Mouse (Mus musculus): ENCODE results near the gene Cd99l2. TPM values are rescaled to one million over a fixed set of nuclear protein-coding genes. Genes with fewer than 3 reads are reported as not detected.

The Cd99l2 gene
- polyA plus RNA-seq, 1 experiment from 2014 or later: 17.0 TPM

- DNase-seq (ENCODE audit: low spot score) (no peak), ATAC-seq (no peak)
- WGBS: 69% methylated on average over 6 of the region's 6 CpGs
- Histone ChIP-seq H3K27ac (ENCODE audit: low read length) (no peak overlapping the region), H3K9me3 (ENCODE audit: low read length) (no peaks in the 10 kb centered on the region), H3K4me1 (ENCODE audit: insufficient read depth, low read depth, low read length) (no peaks in the 10 kb centered on the region), H3K36me3 (ENCODE audit: insufficient read depth, low read length) (no peaks in the 10 kb centered on the region), H3K4me3 (ENCODE audit: low read depth, low read length) (no peak overlapping the region), H3K27me3 (replicated peaks; ENCODE audit: insufficient read depth, low read length) (no peaks in the 10 kb centered on the region), H3K4me2 (replicated peaks; ENCODE audit: low read depth, low read length) (no peak overlapping the region), H3K9ac (replicated peaks; ENCODE audit: low read depth) (no peak overlapping the region)
- TF ChIP-seq EP300 (IDR thresholded peaks at IDR 0.05) (no peak), CTCF (IDR thresholded peaks at IDR 0.05) (no peak)
These were observed 36.4 kb downstream of the Cd99l2 start for GRCm38 (mm10) chrX:71456078-71456737.

DNA sequence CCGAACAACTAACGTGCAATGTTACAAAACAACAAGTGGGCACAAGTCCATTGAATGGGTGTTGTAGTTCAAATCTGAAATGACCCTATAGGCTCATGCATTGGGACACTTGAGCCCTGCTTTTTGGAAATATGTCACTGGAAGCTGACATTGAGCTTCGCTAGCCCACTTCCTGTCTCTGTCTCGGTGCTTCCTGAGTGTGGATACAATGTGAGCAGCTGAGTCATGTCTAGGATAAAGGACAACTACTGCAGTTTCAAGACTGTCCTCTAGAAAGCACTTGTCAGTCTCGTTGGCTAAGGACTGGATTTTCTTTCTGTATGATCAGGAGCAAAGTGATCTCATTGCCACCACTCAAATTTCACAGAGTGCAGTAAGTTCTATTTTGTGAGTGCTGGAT lies 49.7 kb downstream of the Cd99l2 start:
- H3K9me3 ChIP-seq (ENCODE audit: low read length): no peaks in the 10 kb centered on the region
- no peaks in the 10 kb centered on the region for H3K36me3 ChIP-seq (ENCODE audit: insufficient read depth, low read length)
- no peak overlapping the region for H3K4me2 ChIP-seq (replicated peaks; ENCODE audit: low read depth, low read length)
- H3K4me3 ChIP-seq (ENCODE audit: low read depth, low read length): no peak overlapping the region
- WGBS: 69% methylated on average over 5 of the region's 5 CpGs
- no peak for DNase-seq (ENCODE audit: low spot score)
- no peaks in the 10 kb centered on the region for H3K4me1 ChIP-seq (ENCODE audit: insufficient read depth, low read depth, low read length)
- no peak for ATAC-seq
- no peak overlapping the region for H3K9ac ChIP-seq (replicated peaks; ENCODE audit: low read depth)
- no peak overlapping the region for H3K27ac ChIP-seq (ENCODE audit: low read length)
- no peak for TF ChIP-seq CTCF (IDR thresholded peaks at IDR 0.05)
- no peak for TF ChIP-seq EP300 (IDR thresholded peaks at IDR 0.05)
- H3K27me3 ChIP-seq (replicated peaks; ENCODE audit: insufficient read depth, low read length): no peaks in the 10 kb centered on the region

- DNase-seq (ENCODE audit: low spot score) (no peak), ATAC-seq (no peak)
- H3K4me2 ChIP-seq (replicated peaks; ENCODE audit: low read depth, low read length): no peak overlapping the region
- H3K27me3 ChIP-seq (replicated peaks; ENCODE audit: insufficient read depth, low read length): no peaks in the 10 kb centered on the region
- no peaks in the 10 kb centered on the region for H3K9me3 ChIP-seq (ENCODE audit: low read length)
- no peak overlapping the region for H3K27ac ChIP-seq (ENCODE audit: low read length)
- no peaks in the 10 kb centered on the region for H3K36me3 ChIP-seq (ENCODE audit: insufficient read depth, low read length)
- TF ChIP-seq CTCF (IDR thresholded peaks at IDR 0.05): no peak
- TF ChIP-seq EP300 (IDR thresholded peaks at IDR 0.05): no peak
- no peaks in the 10 kb centered on the region for H3K4me1 ChIP-seq (ENCODE audit: insufficient read depth, low read depth, low read length)
- WGBS: 93% methylated on average over 6 of the region's 6 CpGs
- no peak overlapping the region for H3K9ac ChIP-seq (replicated peaks; ENCODE audit: low read depth)
- no peak overlapping the region for H3K4me3 ChIP-seq (ENCODE audit: low read depth, low read length)
These were observed 53.2 kb downstream of the Cd99l2 start for GRCm38 (mm10) chrX:71439473-71439872.

DNA sequence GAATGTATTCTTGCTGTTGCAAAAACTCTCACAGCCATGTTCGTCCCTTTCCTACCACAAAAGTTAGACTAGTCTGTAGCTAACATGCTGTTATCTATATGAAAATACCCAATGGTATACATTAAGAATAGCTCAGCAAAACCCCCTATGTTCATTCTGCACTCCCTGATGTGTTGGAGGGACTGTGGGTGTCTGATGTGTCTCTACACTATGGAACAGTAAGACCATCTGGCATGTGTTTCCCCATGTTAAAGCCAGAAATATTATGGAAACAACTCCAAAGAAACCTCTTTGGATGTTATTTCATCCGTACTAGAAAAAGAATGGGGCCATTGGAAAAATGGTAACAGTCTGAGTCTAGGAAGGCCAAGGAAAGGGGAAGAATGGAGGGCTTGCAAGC lies 57.1 kb downstream of the Cd99l2 start:
- no peak overlapping the region for H3K4me3 ChIP-seq (ENCODE audit: low read depth, low read length)
- no peak overlapping the region for H3K4me2 ChIP-seq (replicated peaks; ENCODE audit: low read depth, low read length)
- H3K9me3 ChIP-seq (ENCODE audit: low read length): no peaks in the 10 kb centered on the region
- no peaks in the 10 kb centered on the region for H3K27me3 ChIP-seq (replicated peaks; ENCODE audit: insufficient read depth, low read length)
- DNase-seq (ENCODE audit: low spot score) (no peak), ATAC-seq (no peak)
- no peak for TF ChIP-seq CTCF (IDR thresholded peaks at IDR 0.05)
- no peak for TF ChIP-seq EP300 (IDR thresholded peaks at IDR 0.05)
- no peak overlapping the region for H3K27ac ChIP-seq (ENCODE audit: low read length)
- H3K9ac ChIP-seq (replicated peaks; ENCODE audit: low read depth): no peak overlapping the region
- H3K4me1 ChIP-seq (ENCODE audit: insufficient read depth, low read depth, low read length): no peaks in the 10 kb centered on the region
- 83% methylated on average over 2 of the region's 2 CpGs for WGBS
- no peaks in the 10 kb centered on the region for H3K36me3 ChIP-seq (ENCODE audit: insufficient read depth, low read length)

DNA sequence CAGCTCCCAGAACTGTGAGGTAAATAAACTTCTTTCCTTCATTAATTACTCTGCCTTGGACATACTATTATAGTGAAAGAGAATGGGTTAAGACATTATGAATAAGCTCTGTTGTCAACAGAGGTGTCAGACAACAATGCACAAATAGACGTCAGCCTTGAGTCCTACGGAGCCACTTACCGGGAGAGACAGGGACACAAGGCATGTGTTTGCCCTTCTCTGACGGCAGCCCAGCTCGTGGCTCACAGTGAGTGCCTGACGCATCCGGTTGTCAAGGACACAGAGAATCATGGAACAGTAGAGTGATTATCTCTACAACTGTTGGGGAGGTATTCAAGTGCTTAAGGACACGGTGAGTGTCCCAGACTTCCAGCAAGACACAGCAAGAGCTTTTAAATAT lies 57.8 kb downstream of the Cd99l2 start:
- DNase-seq (ENCODE audit: low spot score): no peak
- TF ChIP-seq CTCF (IDR thresholded peaks at IDR 0.05) (no peak), EP300 (IDR thresholded peaks at IDR 0.05) (no peak)

DNA sequence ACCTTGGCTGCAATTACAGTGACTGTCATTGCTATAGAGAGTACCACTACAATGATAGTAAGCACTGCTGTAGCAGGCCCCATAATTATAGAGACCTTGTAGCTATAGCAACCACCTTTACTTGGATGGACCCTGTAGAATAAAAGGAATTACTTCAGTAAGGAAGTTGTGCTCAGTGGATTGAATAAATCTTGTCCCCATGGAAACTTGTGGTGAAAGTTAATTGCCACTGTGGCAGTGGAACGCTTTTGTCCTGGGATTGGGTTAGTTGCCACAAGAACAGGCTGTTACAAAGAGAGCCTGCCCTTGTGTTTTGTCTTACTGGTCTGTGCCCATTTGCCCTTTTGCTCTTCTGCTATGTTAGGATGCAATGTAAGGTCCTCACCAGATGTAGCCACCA lies 58.2 kb downstream of the Cd99l2 start:
- Histone ChIP-seq H3K27ac (ENCODE audit: low read length) (no peak overlapping the region), H3K9ac (replicated peaks; ENCODE audit: low read depth) (no peak overlapping the region), H3K9me3 (ENCODE audit: low read length) (no peaks in the 10 kb centered on the region), H3K27me3 (replicated peaks; ENCODE audit: insufficient read depth, low read length) (no peaks in the 10 kb centered on the region), H3K4me1 (ENCODE audit: insufficient read depth, low read depth, low read length) (no peaks in the 10 kb centered on the region), H3K36me3 (ENCODE audit: insufficient read depth, low read length) (no peaks in the 10 kb centered on the region), H3K4me2 (replicated peaks; ENCODE audit: low read depth, low read length) (no peak overlapping the region), H3K4me3 (ENCODE audit: low read depth, low read length) (no peak overlapping the region)
- ATAC-seq (no peak), DNase-seq (ENCODE audit: low spot score) (no peak)
- WGBS: 100% methylated on average over 1 of the region's 1 CpGs
- no peak for TF ChIP-seq EP300 (IDR thresholded peaks at IDR 0.05)
- TF ChIP-seq CTCF (IDR thresholded peaks at IDR 0.05): no peak

More for the DNA sequence above, 57.8 kb downstream of the Cd99l2 start:
- Histone ChIP-seq H3K9me3 (ENCODE audit: low read length) (no peaks in the 10 kb centered on the region), H3K9ac (replicated peaks; ENCODE audit: low read depth) (no peak overlapping the region), H3K36me3 (ENCODE audit: insufficient read depth, low read length) (no peaks in the 10 kb centered on the region), H3K4me2 (replicated peaks; ENCODE audit: low read depth, low read length) (no peak overlapping the region), H3K4me1 (ENCODE audit: insufficient read depth, low read depth, low read length) (no peaks in the 10 kb centered on the region), H3K27me3 (replicated peaks; ENCODE audit: insufficient read depth, low read length) (no peaks in the 10 kb centered on the region), H3K4me3 (ENCODE audit: low read depth, low read length) (no peak overlapping the region), H3K27ac (ENCODE audit: low read length) (no peak overlapping the region)
- no peak for ATAC-seq
- 56% methylated on average over 8 of the region's 8 CpGs for WGBS

DNA sequence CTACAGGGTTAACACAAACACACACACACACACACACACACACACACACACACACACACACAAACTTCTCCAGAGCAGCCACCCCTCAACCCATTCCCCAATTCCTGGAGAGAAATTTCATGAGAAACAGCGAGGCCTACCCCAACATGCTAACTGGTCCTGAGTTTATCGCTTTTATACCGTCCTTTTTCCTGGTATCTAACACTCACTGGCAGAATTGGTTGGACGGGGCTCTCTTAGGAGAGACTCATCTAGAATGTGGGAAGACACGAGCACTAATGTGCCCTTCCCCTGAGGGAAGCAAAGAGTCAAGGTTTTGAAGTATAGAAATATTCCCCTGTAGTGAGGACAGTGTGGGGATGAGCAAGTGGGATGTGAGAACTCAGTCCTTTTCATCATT lies 61.7 kb downstream of the Cd99l2 start:
- Histone ChIP-seq H3K4me1 (ENCODE audit: insufficient read depth, low read depth, low read length) (no peaks in the 10 kb centered on the region), H3K36me3 (ENCODE audit: insufficient read depth, low read length) (no peaks in the 10 kb centered on the region), H3K27ac (ENCODE audit: low read length) (no peak overlapping the region), H3K4me3 (ENCODE audit: low read depth, low read length) (no peak overlapping the region), H3K9ac (replicated peaks; ENCODE audit: low read depth) (no peak overlapping the region), H3K9me3 (ENCODE audit: low read length) (no peaks in the 10 kb centered on the region), H3K4me2 (replicated peaks; ENCODE audit: low read depth, low read length) (no peak overlapping the region), H3K27me3 (replicated peaks; ENCODE audit: insufficient read depth, low read length) (no peaks in the 10 kb centered on the region)
- 87% methylated on average over 5 of the region's 5 CpGs for WGBS
- ATAC-seq (no peak), DNase-seq (ENCODE audit: low spot score) (no peak)
- TF ChIP-seq EP300 (IDR thresholded peaks at IDR 0.05): no peak
- TF ChIP-seq CTCF (IDR thresholded peaks at IDR 0.05): no peak
